Mouse (Mus musculus): Measurements from ENCODE around the gene Slc43a1.

DNA sequence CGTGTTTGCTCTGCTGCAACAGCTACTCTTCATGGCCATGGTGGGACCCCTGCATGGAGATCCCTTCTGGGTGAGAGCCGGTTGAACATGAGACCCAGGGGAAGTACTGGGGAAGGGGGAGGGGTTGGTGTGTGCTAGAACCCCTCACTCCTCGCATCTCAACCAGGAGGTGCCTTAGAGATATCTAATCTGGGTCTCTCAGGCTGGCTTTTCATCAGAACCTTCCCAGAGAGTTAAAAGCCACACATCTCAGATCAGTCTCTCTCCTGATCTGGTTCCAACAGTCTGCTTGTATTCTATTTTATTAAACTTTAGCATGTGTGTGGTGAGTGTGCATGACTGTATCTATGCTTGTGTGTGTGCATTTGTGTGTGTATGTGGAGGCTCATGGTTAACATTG, 22.8 kb downstream of the Slc43a1 start:
- TF ChIP-seq CTCF (IDR thresholded peaks at IDR 0.05; ENCODE audit: low read depth, low read length) (no peak), POLR2A (IDR thresholded peaks at IDR 0.05; ENCODE audit: extremely low read depth, insufficient read depth, low read length) (no peak)
